In the genomic region with DNA sequence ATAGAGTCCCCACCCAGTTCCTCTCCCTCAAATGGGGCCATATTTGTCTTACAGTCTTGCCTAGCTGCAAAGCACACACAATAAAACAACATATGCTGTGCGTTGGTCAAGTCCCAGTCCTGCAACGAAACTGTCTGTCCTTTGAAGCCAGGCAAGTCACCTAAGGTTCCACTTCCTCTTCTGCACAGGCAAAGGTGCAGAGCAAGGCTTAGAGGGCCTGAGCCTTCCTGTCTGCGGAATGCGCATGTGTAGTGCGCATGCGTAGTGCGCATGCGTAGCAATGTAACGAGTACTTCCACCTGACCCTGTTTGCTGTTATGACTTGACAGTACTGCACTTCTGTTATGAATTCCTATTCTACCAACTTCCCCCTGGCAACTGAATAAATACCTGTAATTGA, we compare ENCODE assay signal across 25 mouse cellular contexts. TPM values are rescaled to one million over a fixed set of nuclear protein-coding genes. Genes with fewer than 3 reads are reported as not detected.
"Had no signal": no experiment of that assay in that cellular context is flagged by ENCODE, and none has a peak within 500 bp of the region (broad histone marks: within the 10 kb centered on the region; RNA-seq: fewer than 3 reads in every experiment).

No protein-coding gene starts in this region.

- H3K4me1 ChIP-seq: limb, embryonic 15.5 days; midbrain, embryonic 12.5 days had no signal

- H3K27ac ChIP-seq: limb, embryonic 15.5 days; liver, embryonic 12.5 days; midbrain, embryonic 12.5 days had no signal

- H3K4me2 ChIP-seq: limb, embryonic 15.5 days; liver, embryonic 12.5 days; lung, embryonic 14.5 days; midbrain, embryonic 12.5 days had no signal

- H3K4me3 ChIP-seq: limb, embryonic 15.5 days; liver, embryonic 12.5 days; midbrain, embryonic 12.5 days had no signal

- ATAC-seq: liver, embryonic 12.5 days had no signal

- H3K36me3 ChIP-seq: midbrain, embryonic 12.5 days had no signal

- H3K9me3 ChIP-seq: limb, embryonic 15.5 days; liver, embryonic 12.5 days; midbrain, embryonic 12.5 days had no signal

- H3K9ac ChIP-seq: limb, embryonic 15.5 days; liver, embryonic 12.5 days; lung, embryonic 14.5 days; midbrain, embryonic 12.5 days had no signal

- H3K27me3 ChIP-seq: limb, embryonic 15.5 days; liver, embryonic 12.5 days; midbrain, embryonic 12.5 days had no signal

- DNase-seq: kidney, adult 11 months; kidney, postnatal 10 days; kidney, postnatal 4 days; layer of hippocampus, postnatal 36 days; lung, embryonic 14.5 days; lung, postnatal 10 days; lung, postnatal 4 days; right cerebral cortex, adult 18-20 months; right cerebral cortex, postnatal 25 days; thymus, adult 18-20 months; thymus, postnatal 14 days had no signal

RNA-seq across cellular contexts. Expression of a gene that starts 25.7 kb away (rescaled TPM):
- total RNA-seq: layer of hippocampus, postnatal 36 days; left cerebral cortex, adult 8-10 months; left cerebral cortex, postnatal 25 days; megakaryocyte-erythroid progenitor cell, adult 5-6 weeks; midbrain, postnatal 0 days had no signal
- polyA plus RNA-seq: kidney, embryonic 14.5 days; limb, embryonic 11.5 days; limb, embryonic 15.5 days; liver, embryonic 12.5 days; liver, embryonic 16.5 days; lung, embryonic 14.5 days; midbrain, embryonic 12.5 days; midbrain, postnatal 0 days; neural tube, embryonic 14.5 days; small intestine, adult 2 months; stomach, embryonic 14.5 days; urinary bladder, adult 2 months had no signal

RNA-seq across cellular contexts. Expression of a gene that starts 45.3 kb away (rescaled TPM):
- total RNA-seq: megakaryocyte-erythroid progenitor cell, adult 5-6 weeks had no signal
- polyA plus RNA-seq: liver, embryonic 12.5 days; liver, embryonic 16.5 days; lung, embryonic 14.5 days; midbrain, embryonic 12.5 days; midbrain, postnatal 0 days; neural tube, embryonic 14.5 days; small intestine, adult 2 months had no signal
